Mouse (Mus musculus) E14TG2a.4 (cell line): ENCODE results near the gene Fam104a.

Experiments
- CTCF ChIP-seq: conservative IDR thresholded peaks from 2 replicates; pipeline ENCODE4 v1.5.1; 2014; ENCODE audit warnings: low read length
- NANOG ChIP-seq: IDR thresholded peaks from 2 replicates; pipeline ENCODE4 v1.6.1; 2014; ENCODE audit warnings: borderline replicate concordance, low read length, mixed read lengths
- POU5F1 ChIP-seq: IDR thresholded peaks from 2 replicates; pipeline ENCODE4 v1.6.1; 2014; ENCODE audit warnings: low read length, borderline replicate concordance

DNA sequence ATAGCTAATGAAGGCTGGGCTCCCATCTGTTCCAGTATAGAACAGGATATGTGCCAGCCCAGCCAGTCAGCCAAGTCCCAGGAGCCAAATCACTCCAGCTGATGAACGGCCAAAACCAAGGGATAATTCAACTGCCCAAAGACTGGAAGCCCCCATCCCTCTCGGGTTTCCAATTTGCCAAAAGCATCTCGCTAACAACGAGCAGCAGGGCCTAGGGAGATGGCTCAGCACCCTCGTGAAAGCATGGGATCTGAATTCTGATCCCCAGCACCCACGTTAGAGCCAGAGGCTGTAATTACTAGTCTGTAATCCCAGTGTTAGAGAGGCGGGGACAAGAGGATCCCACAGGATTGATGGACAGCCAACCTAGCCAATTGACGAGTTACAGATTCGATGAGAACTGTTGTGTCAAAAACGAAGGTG is 49.2 kb downstream of the Fam104a start:
- no peak for TF ChIP-seq CTCF
- no peak for TF ChIP-seq NANOG
- no peak for TF ChIP-seq POU5F1
